Mouse (Mus musculus): ENCODE results near the gene Gm12248. TPM values are rescaled to one million over a fixed set of nuclear protein-coding genes. Genes with fewer than 3 reads are reported as not detected.

Gm12248 gene
- polyA plus RNA-seq, 1 experiment from 2014 or later: not detected

DNA sequence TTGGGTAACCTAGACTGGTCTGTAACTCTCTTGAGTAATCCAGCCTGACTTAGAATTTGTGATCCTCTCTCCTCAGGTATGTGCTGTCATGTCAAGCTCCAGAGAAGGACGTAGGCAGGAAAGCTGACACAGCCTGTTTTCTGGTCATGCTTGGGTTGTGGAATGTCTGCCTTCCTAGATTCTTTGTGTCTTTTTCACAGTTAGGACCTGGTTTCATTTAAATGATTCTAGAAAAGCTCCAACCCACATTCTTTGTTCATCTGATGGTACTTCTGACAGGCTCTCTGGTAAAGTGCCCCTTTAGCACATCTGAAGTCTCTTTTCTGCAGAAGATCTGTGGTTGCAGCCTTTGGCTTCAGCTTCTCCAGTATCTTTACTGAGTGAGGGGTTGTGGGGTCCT lies 68.7 kb downstream of the Gm12248 start:
- H3K4me3 ChIP-seq: no peak overlapping the region
- no peak for DNase-seq (ENCODE audit: low spot score)
- H3K27me3 ChIP-seq (ENCODE audit: low read depth, poor library complexity, severe bottlenecking): no peaks in the 10 kb centered on the region
- no peak overlapping the region for H3K27ac ChIP-seq (replicated peaks)
- no peaks in the 10 kb centered on the region for H3K9me3 ChIP-seq (replicated peaks)
- H3K36me3 ChIP-seq: peaks cover 13% of the 10 kb centered on the region
- WGBS: 92% methylated on average over 1 of the region's 1 CpGs
- H3K4me1 ChIP-seq: peaks cover 17% of the 10 kb centered on the region

DNA sequence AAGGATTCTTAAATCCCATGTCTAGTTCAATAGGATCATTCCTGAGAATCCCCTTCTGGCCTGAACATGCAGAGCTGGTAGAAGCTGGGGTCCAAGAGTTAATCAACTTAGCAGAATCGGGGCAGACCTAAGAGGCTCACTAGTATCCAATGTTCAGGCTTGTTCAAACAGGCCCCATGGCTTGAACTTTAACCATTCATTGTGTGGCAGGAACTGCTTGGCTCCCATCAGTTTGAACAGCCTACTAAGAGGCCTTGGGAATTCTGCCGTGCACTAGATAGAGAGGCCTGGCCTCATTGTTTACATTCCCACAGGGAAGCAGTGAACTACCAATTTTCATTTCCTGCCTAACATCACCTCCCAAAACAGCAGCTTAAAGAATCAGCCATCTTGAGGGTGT lies 71.3 kb downstream of the Gm12248 start:
- WGBS: 56% methylated on average over 2 of the region's 2 CpGs
- DNase-seq (ENCODE audit: low spot score): no peak

DNA sequence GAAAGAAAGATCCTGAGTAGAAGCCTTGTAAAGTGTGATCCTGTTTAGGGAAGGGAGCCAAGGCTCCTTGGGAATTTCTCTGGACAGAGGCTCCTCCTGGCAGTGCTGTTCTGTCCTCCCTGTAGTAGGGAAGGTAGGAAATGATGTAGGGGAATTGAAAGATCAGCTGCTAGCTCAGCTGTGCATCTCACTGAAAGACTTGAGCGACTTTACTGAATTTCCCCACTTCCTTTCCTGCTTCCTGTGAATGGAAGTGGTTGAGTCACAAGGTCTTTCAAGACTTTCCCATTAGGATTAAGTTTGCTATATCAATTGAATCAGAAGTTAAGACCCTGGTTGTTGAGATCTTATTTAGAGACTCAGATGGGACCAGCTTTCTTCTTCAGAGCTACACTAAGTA lies 71.8 kb downstream of the Gm12248 start:
- peaks cover 34% of the 10 kb centered on the region for H3K4me1 ChIP-seq
- H3K36me3 ChIP-seq: peaks cover 8% of the 10 kb centered on the region; the same call in 1 of the 2 replicates
- WGBS: 81% methylated on average over 1 of the region's 1 CpGs
- DNase-seq (ENCODE audit: low spot score): no peak
- H3K9me3 ChIP-seq (replicated peaks): no peaks in the 10 kb centered on the region
- no peak overlapping the region for H3K27ac ChIP-seq (replicated peaks)
- H3K4me3 ChIP-seq: no peak overlapping the region
- no peaks in the 10 kb centered on the region for H3K27me3 ChIP-seq (ENCODE audit: low read depth, poor library complexity, severe bottlenecking)

More for the DNA sequence above, 71.3 kb downstream of the Gm12248 start:
- Histone ChIP-seq H3K36me3 (peaks cover 8% of the 10 kb centered on the region; the same call in 1 of the 2 replicates), H3K4me3 (no peak overlapping the region), H3K9me3 (replicated peaks) (no peaks in the 10 kb centered on the region), H3K4me1 (peaks cover 29% of the 10 kb centered on the region), H3K27ac (replicated peaks) (no peak overlapping the region), H3K27me3 (ENCODE audit: low read depth, poor library complexity, severe bottlenecking) (no peaks in the 10 kb centered on the region)

DNA sequence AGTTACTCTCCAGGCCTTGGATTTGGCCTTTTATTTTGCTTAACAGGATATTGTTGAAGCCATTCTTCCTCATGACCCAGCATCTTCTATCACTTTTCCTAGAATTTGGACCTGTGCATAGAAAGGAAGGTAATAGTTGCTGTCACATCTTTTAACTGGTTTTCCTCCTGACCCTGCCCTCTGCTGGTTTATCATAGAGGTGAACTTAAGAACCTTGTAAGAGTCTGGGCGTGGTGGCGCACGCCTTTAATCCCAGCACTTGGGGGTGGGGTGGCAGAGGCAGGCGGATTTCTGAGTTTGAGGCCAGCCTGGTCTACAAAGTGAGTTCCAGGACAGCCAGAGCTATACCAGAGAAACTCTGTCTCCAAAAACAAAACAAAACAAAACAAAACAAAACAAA lies 74.2 kb downstream of the Gm12248 start:
- Histone ChIP-seq H3K4me3 (no peak overlapping the region), H3K27ac (replicated peaks) (no peak overlapping the region), H3K36me3 (peaks cover 8% of the 10 kb centered on the region; the same call in 1 of the 2 replicates), H3K27me3 (ENCODE audit: low read depth, poor library complexity, severe bottlenecking) (no peaks in the 10 kb centered on the region), H3K9me3 (replicated peaks) (no peaks in the 10 kb centered on the region), H3K4me1 (peaks cover 40% of the 10 kb centered on the region)
- WGBS: 86% methylated on average over 4 of the region's 4 CpGs
- no peak for DNase-seq (ENCODE audit: low spot score)

DNA sequence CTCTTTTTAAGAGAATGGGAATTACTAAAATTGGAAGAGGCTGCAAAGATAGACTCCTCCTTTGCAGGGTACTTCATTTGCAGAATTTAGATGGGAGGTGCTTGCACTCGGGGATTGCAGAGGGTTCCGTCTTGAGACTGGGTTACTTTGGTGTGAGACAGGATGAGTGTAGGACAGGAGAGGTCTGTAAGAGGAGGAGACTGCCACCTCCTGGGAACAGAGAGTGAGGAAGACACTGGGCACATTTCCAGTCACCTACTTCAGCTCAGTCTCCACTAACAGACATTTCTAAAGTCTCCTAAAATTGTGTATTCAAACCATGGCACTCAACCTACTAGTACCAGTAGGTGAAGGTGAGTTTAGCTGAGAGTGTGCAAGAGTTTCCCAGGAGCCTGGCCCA lies 74.6 kb downstream of the Gm12248 start:
- Histone ChIP-seq H3K4me3 (no peak overlapping the region), H3K36me3 (peaks cover 8% of the 10 kb centered on the region; the same call in 1 of the 2 replicates), H3K27ac (replicated peaks) (no peak overlapping the region), H3K27me3 (ENCODE audit: low read depth, poor library complexity, severe bottlenecking) (no peaks in the 10 kb centered on the region), H3K4me1 (peaks cover 40% of the 10 kb centered on the region), H3K9me3 (replicated peaks) (no peaks in the 10 kb centered on the region)
- no peak for DNase-seq (ENCODE audit: low spot score)
- 84% methylated on average over 2 of the region's 2 CpGs for WGBS

DNA sequence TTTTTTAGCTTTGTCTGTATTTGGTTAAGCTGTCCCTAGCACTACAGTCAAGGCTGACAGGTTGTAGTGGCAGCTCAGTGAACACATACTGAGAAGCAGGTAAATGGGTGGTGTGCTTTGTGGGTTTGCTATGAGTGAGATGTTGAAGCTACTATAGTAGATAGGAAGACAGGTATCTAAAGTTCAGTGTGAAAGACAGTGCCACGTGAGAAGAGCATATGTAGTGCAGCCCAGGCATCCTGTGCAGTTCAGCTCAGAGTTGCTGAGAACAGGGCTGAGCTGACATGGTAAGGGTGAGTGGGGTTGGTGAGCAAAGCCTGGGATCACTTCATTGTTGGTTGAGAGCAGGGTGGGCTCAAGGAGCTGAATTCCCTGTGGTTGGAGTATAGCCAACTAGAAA lies 75.5 kb downstream of the Gm12248 start:
- WGBS: 79% methylated on average over 1 of the region's 1 CpGs
- Histone ChIP-seq H3K4me3 (no peak overlapping the region), H3K27ac (replicated peaks) (no peak overlapping the region), H3K4me1 (peaks cover 40% of the 10 kb centered on the region), H3K27me3 (ENCODE audit: low read depth, poor library complexity, severe bottlenecking) (no peaks in the 10 kb centered on the region), H3K36me3 (peaks cover 8% of the 10 kb centered on the region; the same call in 1 of the 2 replicates), H3K9me3 (replicated peaks) (no peaks in the 10 kb centered on the region)
- no peak for DNase-seq (ENCODE audit: low spot score)

DNA sequence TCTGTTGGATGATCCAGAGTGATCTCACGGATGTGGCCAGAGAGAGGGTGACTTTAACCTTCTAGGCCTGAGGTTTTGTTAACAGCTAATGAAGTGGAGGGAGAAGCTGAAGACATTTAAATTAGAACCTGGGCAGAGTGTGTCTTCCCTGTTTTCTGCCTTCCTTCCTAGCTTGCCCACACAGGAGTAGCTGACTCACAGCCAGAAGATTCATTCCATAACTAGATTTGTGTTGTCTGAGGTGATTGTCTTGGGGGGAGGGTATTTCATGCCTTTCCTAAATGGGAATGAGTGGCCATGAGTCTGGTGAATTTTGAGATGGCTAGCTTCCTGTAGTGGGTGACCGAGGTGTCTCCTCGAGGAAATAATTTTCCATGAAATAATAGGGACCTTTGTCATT lies 76.6 kb downstream of the Gm12248 start:
- WGBS: 67% methylated on average over 3 of the region's 3 CpGs
- no peaks in the 10 kb centered on the region for H3K27me3 ChIP-seq (ENCODE audit: low read depth, poor library complexity, severe bottlenecking)
- no peak overlapping the region for H3K27ac ChIP-seq (replicated peaks)
- no peaks in the 10 kb centered on the region for H3K9me3 ChIP-seq (replicated peaks)
- peaks cover 41% of the 10 kb centered on the region for H3K4me1 ChIP-seq
- H3K4me3 ChIP-seq: no peak overlapping the region
- DNase-seq (ENCODE audit: low spot score): no peak
- H3K36me3 ChIP-seq: peaks cover 5% of the 10 kb centered on the region; the same call in 1 of the 2 replicates

DNA sequence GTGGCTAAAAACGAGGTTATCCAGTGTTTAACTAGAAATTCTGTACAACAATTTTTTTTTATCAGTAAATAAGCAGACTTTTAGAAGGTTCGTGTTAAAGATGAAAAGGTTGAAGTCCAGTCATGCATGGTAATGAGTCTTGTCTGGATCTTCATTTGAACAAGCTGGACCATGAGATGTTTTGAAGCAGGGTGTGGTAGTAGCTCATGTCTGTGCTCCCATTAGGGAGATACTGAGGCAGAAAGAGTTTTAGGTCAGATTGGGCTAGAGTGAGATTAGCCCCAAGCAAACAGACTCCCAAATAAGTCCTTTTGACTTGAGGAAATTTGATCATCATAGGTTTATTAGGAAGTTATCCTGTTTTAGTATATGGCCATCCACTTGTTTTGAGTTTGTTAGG lies 77.6 kb downstream of the Gm12248 start:
- H3K9me3 ChIP-seq (replicated peaks): no peaks in the 10 kb centered on the region
- 89% methylated on average over 2 of the region's 2 CpGs for WGBS
- peaks cover 5% of the 10 kb centered on the region; the same call in 1 of the 2 replicates for H3K36me3 ChIP-seq
- DNase-seq (ENCODE audit: low spot score): no peak
- peaks cover 43% of the 10 kb centered on the region for H3K4me1 ChIP-seq
- H3K4me3 ChIP-seq: no peak overlapping the region
- no peaks in the 10 kb centered on the region for H3K27me3 ChIP-seq (ENCODE audit: low read depth, poor library complexity, severe bottlenecking)
- no peak overlapping the region for H3K27ac ChIP-seq (replicated peaks)

DNA sequence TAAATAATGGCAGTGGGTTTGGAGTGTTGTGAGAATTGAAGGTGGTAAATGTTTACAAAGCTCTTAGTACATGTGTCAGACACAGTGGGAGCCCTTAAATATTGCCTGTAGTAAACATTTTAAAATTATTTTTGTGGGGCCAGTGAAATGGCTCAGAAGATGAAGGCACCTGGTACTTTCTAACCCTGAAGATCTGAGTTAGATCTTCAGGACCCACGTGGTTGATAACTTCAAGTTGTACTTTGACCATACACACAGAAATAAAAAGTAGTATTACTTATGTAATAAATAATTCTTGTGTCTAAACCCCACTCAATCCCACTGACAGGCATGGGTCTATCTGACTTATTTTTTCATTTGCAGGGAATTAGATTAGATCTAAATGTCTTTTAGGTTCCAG lies 78.3 kb downstream of the Gm12248 start:
- Histone ChIP-seq H3K4me1 (peaks cover 46% of the 10 kb centered on the region), H3K4me3 (no peak overlapping the region), H3K9me3 (replicated peaks) (no peaks in the 10 kb centered on the region), H3K27me3 (ENCODE audit: low read depth, poor library complexity, severe bottlenecking) (no peaks in the 10 kb centered on the region), H3K36me3 (no peaks in the 10 kb centered on the region), H3K27ac (replicated peaks) (no peak overlapping the region)
- no peak for DNase-seq (ENCODE audit: low spot score)
- 67% methylated on average over 1 of the region's 1 CpGs for WGBS

Other genes starting within 250 kb of the Gm12248 start
- 13.0 and 15.3 TPM in 2 replicates for gene Larp1, start 84.1 kb downstream of the Gm12248 start, polyA plus RNA-seq (2016; fragmentation: Nextera tagmentation; extraction: Ambion mirVana)
- 103 and 112 TPM in 2 replicates for gene Cnot8, start 11.0 kb upstream of the Gm12248 start, polyA plus RNA-seq (2016; fragmentation: Nextera tagmentation; extraction: Ambion mirVana)
- gene Gemin5, start 75.4 kb upstream of the Gm12248 start, polyA plus RNA-seq (2016; fragmentation: Nextera tagmentation; extraction: Ambion mirVana): 27.1 and 31.4 TPM in 2 replicates
- 141 and 142 TPM in 2 replicates for gene Mrpl22, start 78.5 kb upstream of the Gm12248 start, polyA plus RNA-seq (2016; fragmentation: Nextera tagmentation; extraction: Ambion mirVana)
- gene Igtp, start 106.4 kb upstream of the Gm12248 start, polyA plus RNA-seq (2016; fragmentation: Nextera tagmentation; extraction: Ambion mirVana): 1.0 and 2.0 TPM in 2 replicates
- 0.56 and 0.57 TPM in 2 replicates for gene Irgm2, start 106.5 kb upstream of the Gm12248 start, polyA plus RNA-seq (2016; fragmentation: Nextera tagmentation; extraction: Ambion mirVana)
- not detected in 2 replicates for gene 4930438A08Rik, start 181.7 kb upstream of the Gm12248 start, polyA plus RNA-seq (2016; fragmentation: Nextera tagmentation; extraction: Ambion mirVana)
- gene Zfp692, start 213.9 kb upstream of the Gm12248 start, polyA plus RNA-seq (2016; fragmentation: Nextera tagmentation; extraction: Ambion mirVana): 25.9 and 26.8 TPM in 2 replicates
- 25.1 and 29.2 TPM in 2 replicates for gene Zfp672, start 237.2 kb upstream of the Gm12248 start, polyA plus RNA-seq (2016; fragmentation: Nextera tagmentation; extraction: Ambion mirVana)
- 46.3 and 53.4 TPM in 2 replicates for gene Sh3bp5l, start 237.6 kb upstream of the Gm12248 start, polyA plus RNA-seq (2016; fragmentation: Nextera tagmentation; extraction: Ambion mirVana)

Data from midbrain, embryonic 10.5 days (tissue).